Mouse (Mus musculus) neural tube, embryonic 12.5 days (tissue): Measurements from ENCODE around the gene Ctse. TPM values are rescaled to one million over a fixed set of nuclear protein-coding genes. Genes with fewer than 3 reads are reported as not detected.
A peak's percentile ranks its signal among the peaks of the same experiment; 100 is the strongest.

Experiments used
- ATAC-seq: fragments of 200-750 bp; cut with Nextera tagmentation; 2 replicates; pipeline ENCODE4 v1.8.0; 2017; ENCODE audit warnings: low read depth, mild to moderate bottlenecking, moderate TSS enrichment, moderate library complexity; ENCODE audit not compliant: low FRiP score
- H3K27ac ChIP-seq: fragments of 300-500 bp; sonication (generic); 2 replicates; pipeline ENCODE4 v1.5.1; 2016
- H3K27me3 ChIP-seq: fragments of 300-500 bp; sonication (generic); replicated peaks from 2 replicates; pipeline ENCODE4 v1.6.1; 2016; ENCODE audit warnings: mild to moderate bottlenecking
- H3K36me3 ChIP-seq: fragments of 300-500 bp; sonication (generic); 2 replicates; pipeline ENCODE4 v1.6.1; 2016; ENCODE audit warnings: mild to moderate bottlenecking
- H3K4me1 ChIP-seq: fragments of 300-500 bp; sonication (generic); 2 replicates; pipeline ENCODE4 v1.6.1; 2016
- H3K4me2 ChIP-seq: fragments of 300-500 bp; sonication (generic); replicated peaks from 2 replicates; pipeline ENCODE4 v1.6.1; 2016; ENCODE audit warnings: mild to moderate bottlenecking
- H3K4me3 ChIP-seq: fragments of 300-500 bp; sonication (generic); 2 replicates; pipeline ENCODE4 v1.5.1; 2016
- H3K9ac ChIP-seq: fragments of 300-500 bp; sonication (generic); 2 replicates; pipeline ENCODE4 v1.6.1; 2016; ENCODE audit warnings: mild to moderate bottlenecking
- H3K9me3 ChIP-seq: fragments of 300-500 bp; sonication (generic); 2 replicates; pipeline ENCODE4 v1.6.1; 2016; ENCODE audit warnings: mild to moderate bottlenecking
- WGBS: fragments of 180-500 bp; shearing (Covaris S2); methylation state at CpG from one replicate; pipeline ENCODE4 v1.1.7; 2016; 5-methylcytosine and 5-hydroxymethylcytosine counted together
- polyA plus RNA-seq: library from polyadenylated mRNA; unstranded; fragments of >200 nt; fragmentation: Nextera tagmentation; extraction: Ambion mirVana; gene quantifications from 2 replicates; pipeline ENCODE4 v1.2.1, GENCODE M21; 2016

Gene Ctse
- polyA plus RNA-seq, 1 experiment from 2014 or later: 0.11 TPM

GRCm38 (mm10) chr1:131690435-131690834, 52.3 kb downstream of the Ctse start:
- Histone ChIP-seq H3K36me3 (no peaks in the 10 kb centered on the region), H3K4me3 (no peak overlapping the region), H3K27me3 (no peaks in the 10 kb centered on the region), H3K27ac (no peak overlapping the region), H3K9ac (no peak overlapping the region), H3K4me2 (no peak overlapping the region), H3K9me3 (no peaks in the 10 kb centered on the region), H3K4me1 (no peaks in the 10 kb centered on the region)
- no peak for ATAC-seq
- 73% methylated on average over 3 of the region's 3 CpGs for WGBS

- H3K27me3 ChIP-seq: no peaks in the 10 kb centered on the region
- H3K9me3 ChIP-seq: no peaks in the 10 kb centered on the region
- H3K4me2 ChIP-seq: no peak overlapping the region
- no peak for ATAC-seq
- H3K4me1 ChIP-seq: no peaks in the 10 kb centered on the region
- no peak overlapping the region for H3K27ac ChIP-seq
- no peak overlapping the region for H3K4me3 ChIP-seq
- no peaks in the 10 kb centered on the region for H3K36me3 ChIP-seq
- no peak overlapping the region for H3K9ac ChIP-seq
Measured at GRCm38 (mm10) chr1:131691356-131691755, 53.2 kb downstream of the Ctse start.

- 87% methylated on average over 2 of the region's 2 CpGs for WGBS
- no peak overlapping the region for H3K27ac ChIP-seq
- H3K4me3 ChIP-seq: no peak overlapping the region
- ATAC-seq: no peak
- H3K27me3 ChIP-seq: no peaks in the 10 kb centered on the region
- H3K9ac ChIP-seq: no peak overlapping the region
- H3K9me3 ChIP-seq: no peaks in the 10 kb centered on the region
- no peaks in the 10 kb centered on the region for H3K36me3 ChIP-seq
- no peak overlapping the region for H3K4me2 ChIP-seq
- no peaks in the 10 kb centered on the region for H3K4me1 ChIP-seq
Measured at GRCm38 (mm10) chr1:131695308-131695707, 57.2 kb downstream of the Ctse start.

- Histone ChIP-seq H3K9ac (no peak overlapping the region), H3K27me3 (no peaks in the 10 kb centered on the region), H3K9me3 (no peaks in the 10 kb centered on the region), H3K36me3 (no peaks in the 10 kb centered on the region), H3K4me2 (no peak overlapping the region), H3K4me1 (no peaks in the 10 kb centered on the region), H3K27ac (no peak overlapping the region), H3K4me3 (no peak overlapping the region)
- 66% methylated on average over 4 of the region's 4 CpGs for WGBS
- ATAC-seq: no peak
Measured at GRCm38 (mm10) chr1:131696325-131696724, 58.2 kb downstream of the Ctse start.

- ATAC-seq: no peak
- Histone ChIP-seq H3K27me3 (no peaks in the 10 kb centered on the region), H3K4me1 (no peaks in the 10 kb centered on the region), H3K27ac (no peak overlapping the region), H3K9me3 (no peaks in the 10 kb centered on the region), H3K4me2 (no peak overlapping the region), H3K9ac (no peak overlapping the region), H3K36me3 (no peaks in the 10 kb centered on the region), H3K4me3 (no peak overlapping the region)
- 93% methylated on average over 3 of the region's 3 CpGs for WGBS
Measured at GRCm38 (mm10) chr1:131698770-131699169, 60.7 kb downstream of the Ctse start.

GRCm38 (mm10) chr1:131699642-131700041, 61.5 kb downstream of the Ctse start:
- Histone ChIP-seq H3K9ac (no peak overlapping the region), H3K4me2 (no peak overlapping the region), H3K27ac (no peak overlapping the region), H3K27me3 (no peaks in the 10 kb centered on the region), H3K4me1 (no peaks in the 10 kb centered on the region), H3K36me3 (no peaks in the 10 kb centered on the region), H3K4me3 (no peak overlapping the region), H3K9me3 (no peaks in the 10 kb centered on the region)
- WGBS: 82% methylated on average over 4 of the region's 4 CpGs
- ATAC-seq: no peak

- H3K4me2 ChIP-seq: no peak overlapping the region
- no peaks in the 10 kb centered on the region for H3K36me3 ChIP-seq
- H3K9ac ChIP-seq: no peak overlapping the region
- H3K27ac ChIP-seq: no peak overlapping the region
- no peaks in the 10 kb centered on the region for H3K27me3 ChIP-seq
- H3K4me1 ChIP-seq: no peaks in the 10 kb centered on the region
- H3K4me3 ChIP-seq: no peak overlapping the region
- 77% methylated on average over 5 of the region's 5 CpGs for WGBS
- no peak for ATAC-seq
- H3K9me3 ChIP-seq: no peaks in the 10 kb centered on the region
Measured at GRCm38 (mm10) chr1:131700447-131700846, 62.3 kb downstream of the Ctse start.

- ATAC-seq: no peak
Measured at GRCm38 (mm10) chr1:131701391-131701790, 63.3 kb downstream of the Ctse start.

GRCm38 (mm10) chr1:131702094-131702766, 64.1 kb downstream of the Ctse start:
- H3K4me3 ChIP-seq: no peak overlapping the region
- no peak for ATAC-seq
- H3K4me2 ChIP-seq: no peak overlapping the region
- H3K9ac ChIP-seq: no peak overlapping the region
- no peaks in the 10 kb centered on the region for H3K36me3 ChIP-seq
- H3K27me3 ChIP-seq: no peaks in the 10 kb centered on the region
- H3K9me3 ChIP-seq: no peaks in the 10 kb centered on the region
- H3K27ac ChIP-seq: no peak overlapping the region
- WGBS: 80% methylated on average over 8 of the region's 8 CpGs
- no peaks in the 10 kb centered on the region for H3K4me1 ChIP-seq

More at GRCm38 (mm10) chr1:131701391-131701790, 63.3 kb downstream of the Ctse start:
- 83% methylated on average over 5 of the region's 5 CpGs for WGBS
- Histone ChIP-seq H3K4me2 (no peak overlapping the region), H3K36me3 (no peaks in the 10 kb centered on the region), H3K9me3 (no peaks in the 10 kb centered on the region), H3K27ac (no peak overlapping the region), H3K27me3 (no peaks in the 10 kb centered on the region), H3K4me3 (no peak overlapping the region), H3K9ac (no peak overlapping the region), H3K4me1 (no peaks in the 10 kb centered on the region)

GRCm38 (mm10) chr1:131703482-131703881, 65.4 kb downstream of the Ctse start:
- Histone ChIP-seq H3K9ac (no peak overlapping the region), H3K4me1 (no peaks in the 10 kb centered on the region), H3K27me3 (0 out of 2 replicates have a peak, but pooled peaks cover 3% of the 10 kb centered on the region), H3K9me3 (no peaks in the 10 kb centered on the region), H3K27ac (no peak overlapping the region), H3K4me3 (no peak overlapping the region), H3K36me3 (no peaks in the 10 kb centered on the region), H3K4me2 (no peak overlapping the region)
- no peak for ATAC-seq
- WGBS: 84% methylated on average over 2 of the region's 2 CpGs

GRCm38 (mm10) chr1:131708338-131708737, 70.2 kb downstream of the Ctse start:
- H3K36me3 ChIP-seq: no peaks in the 10 kb centered on the region
- no peak for ATAC-seq
- WGBS: 28% methylated on average over 4 of the region's 4 CpGs

GRCm38 (mm10) chr1:131711518-131711917, 73.4 kb downstream of the Ctse start:
- no peaks in the 10 kb centered on the region for H3K4me1 ChIP-seq
- no peak overlapping the region for H3K9ac ChIP-seq
- H3K9me3 ChIP-seq: no peaks in the 10 kb centered on the region
- H3K36me3 ChIP-seq: no peaks in the 10 kb centered on the region
- no peak overlapping the region for H3K27ac ChIP-seq
- ATAC-seq: no peak
- WGBS: 86% methylated on average over 10 of the region's 10 CpGs
- H3K27me3 ChIP-seq: 0 out of 2 replicates have a peak, but pooled peaks cover 3% of the 10 kb centered on the region
- no peak overlapping the region for H3K4me2 ChIP-seq
- no peak overlapping the region for H3K4me3 ChIP-seq

More at GRCm38 (mm10) chr1:131708338-131708737, 70.2 kb downstream of the Ctse start:
- Histone ChIP-seq H3K4me2 (no peak overlapping the region), H3K9me3 (no peaks in the 10 kb centered on the region), H3K4me1 (no peaks in the 10 kb centered on the region), H3K27ac (no peak overlapping the region), H3K4me3 (no peak overlapping the region), H3K9ac (no peak overlapping the region), H3K27me3 (0 out of 2 replicates have a peak, but pooled peaks cover 3% of the 10 kb centered on the region)

- H3K9ac ChIP-seq: no peak overlapping the region
- H3K27ac ChIP-seq: no peak overlapping the region
- ATAC-seq: 0 out of 2 replicates have a peak, but pooled peaks have one; percentile 37
- H3K4me1 ChIP-seq: no peaks in the 10 kb centered on the region
- H3K4me3 ChIP-seq: no peak overlapping the region
- no peak overlapping the region for H3K4me2 ChIP-seq
- no peaks in the 10 kb centered on the region for H3K36me3 ChIP-seq
- H3K9me3 ChIP-seq: no peaks in the 10 kb centered on the region
- 43% methylated on average over 2 of the region's 2 CpGs for WGBS
- H3K27me3 ChIP-seq: 0 out of 2 replicates have a peak, but pooled peaks cover 3% of the 10 kb centered on the region
Measured at GRCm38 (mm10) chr1:131712386-131712785, 74.3 kb downstream of the Ctse start.
